Mouse (Mus musculus) ES-E14 (cell line): ENCODE results near the gene Gnai2.

ENCODE experiments used
- CHD2 ChIP-seq: IDR thresholded peaks from 2 replicates; pipeline ENCODE4 v1.6.1; 2014; ENCODE audit warnings: mild to moderate bottlenecking, low read depth, low read length, inconsistent platforms
- HCFC1 ChIP-seq: IDR thresholded peaks from 2 replicates; pipeline ENCODE4 v1.6.1; 2012; ENCODE audit warnings: low read length, inconsistent platforms, borderline replicate concordance; ENCODE audit not compliant: insufficient read depth
- MAFK ChIP-seq: IDR thresholded peaks from 2 replicates; pipeline ENCODE4 v1.6.1; 2014; ENCODE audit warnings: mild to moderate bottlenecking, low read depth, low read length, inconsistent platforms; ENCODE audit not compliant: insufficient read depth
- ZC3H11A ChIP-seq: IDR thresholded peaks from 2 replicates; pipeline ENCODE4 v1.6.1; 2012; ENCODE audit warnings: low read depth, mild to moderate bottlenecking, inconsistent platforms, low read length, borderline replicate concordance

- TF ChIP-seq CHD2 = no peak
- TF ChIP-seq HCFC1 = no peak
- no peak for TF ChIP-seq ZC3H11A
- no peak for TF ChIP-seq MAFK
Observed at GRCm38 (mm10) chr9:107576357-107577107, 58.6 kb downstream of the Gnai2 start, which contains the start of gene Hyal1.
